Mouse (Mus musculus): ENCODE results near the gene Rimbp3. TPM values are rescaled to one million over a fixed set of nuclear protein-coding genes. Genes with fewer than 3 reads are reported as not detected.
A peak's percentile ranks its signal among the peaks of the same experiment; 100 is the strongest.
"Not testable (repeated sequence)": the region's sequence is repeated elsewhere in the genome, so short reads cannot be mapped to it uniquely, and the experiment has no call there.

The Rimbp3 gene
- 0.13 and 0.30 TPM in 2 replicates for polyA plus RNA-seq (2015; fragmentation: Nextera tagmentation; extraction: Ambion mirVana)

DNA sequence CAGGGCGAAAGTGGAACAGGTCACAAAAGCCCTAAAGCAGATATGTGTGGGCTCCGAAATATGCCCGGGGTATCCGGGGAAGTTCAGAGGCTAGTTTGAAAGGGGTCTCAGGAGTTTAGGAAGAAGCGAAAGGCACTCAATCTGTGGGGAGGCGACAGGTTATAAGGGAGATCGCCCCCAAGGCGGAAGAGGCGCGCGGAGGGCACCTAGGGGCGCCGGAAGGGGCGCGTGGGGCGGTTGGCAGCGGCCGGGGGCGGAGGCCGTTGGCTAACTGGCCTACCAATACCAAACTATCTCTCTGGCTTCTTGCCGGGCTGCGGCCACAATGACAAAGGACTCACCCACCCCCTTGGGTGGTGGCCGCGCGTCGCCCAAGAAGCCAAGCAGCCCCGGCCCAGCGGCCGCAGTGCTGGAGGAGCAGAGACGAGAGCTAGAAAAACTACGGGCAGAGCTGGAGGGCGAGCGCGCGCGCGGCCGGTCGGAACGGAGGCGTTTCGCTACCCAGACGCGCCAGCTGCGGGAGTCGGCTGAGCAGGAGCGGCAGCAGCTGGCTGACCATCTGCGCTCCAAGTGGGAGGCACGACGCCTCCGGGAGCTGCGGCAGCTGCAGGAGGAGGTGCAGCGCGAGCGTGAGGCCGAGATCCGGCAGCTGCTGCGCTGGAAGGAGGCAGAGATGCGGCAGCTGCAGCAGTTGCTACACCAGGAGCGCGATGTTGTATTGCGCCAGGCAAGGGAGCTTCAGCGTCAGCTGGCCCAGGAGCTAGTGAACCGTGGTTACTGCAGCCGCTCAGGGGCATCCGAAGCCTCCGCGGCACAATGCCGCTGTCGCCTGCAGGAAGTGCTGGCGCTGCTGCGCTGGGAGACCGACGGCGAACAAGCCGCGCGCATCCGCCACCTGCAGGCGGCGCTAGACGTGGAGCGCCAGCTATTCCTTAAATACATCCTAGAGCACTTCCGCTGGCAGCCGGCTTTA lies at the start of gene Rimbp3:
Gene Rimbp3 (plus strand): TSS at position 215 of the 973 bp plus-strand sequence.
- under 1% methylated on average over 85 of the region's 85 CpGs for WGBS
- Histone ChIP-seq H3K4me2 (peak within 1 kb of the TSS; percentile 99), H3K36me3 (no peaks in the 10 kb centered on the region), H3K9me3 (replicated peaks) (no peaks in the 10 kb centered on the region), H3K27ac (peak within 1 kb of the TSS; percentile 17), H3K9ac (peak within 1 kb of the TSS; percentile 71), H3K4me1 (replicated peaks) (peaks cover 22% of the 10 kb centered on the region), H3K27me3 (peaks cover 20% of the 10 kb centered on the region), H3K4me3 (peak within 1 kb of the TSS; percentile 68)
- peak; percentile 75 for ATAC-seq (replicated peaks; ENCODE audit: insufficient number of reproducible peaks, insufficient read depth, low FRiP score, low read depth)

DNA sequence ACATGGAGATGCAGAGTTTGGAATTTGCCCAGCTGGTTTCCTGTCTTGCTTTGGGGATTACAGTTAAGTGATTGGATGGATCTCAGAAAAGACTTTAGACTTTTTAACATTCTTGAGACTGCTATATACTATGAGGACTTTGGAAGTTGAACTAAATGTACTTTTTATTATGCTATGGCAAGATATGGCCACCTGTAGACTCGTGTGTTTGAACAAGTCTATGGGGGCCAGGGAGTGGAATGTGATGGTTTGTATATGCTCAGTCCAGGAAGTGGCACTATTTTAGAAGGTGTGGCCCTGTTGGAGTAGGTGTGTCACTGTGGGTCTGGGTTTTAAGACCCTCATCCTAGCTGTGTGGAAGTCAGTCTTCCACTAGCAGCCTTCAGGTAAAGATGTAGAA lies 42.9 kb upstream of the Rimbp3 start:
- peaks cover 27% of the 10 kb centered on the region for H3K36me3 ChIP-seq
- not testable (repeated sequence) for H3K4me1 ChIP-seq (replicated peaks); ATAC-seq (replicated peaks; ENCODE audit: insufficient number of reproducible peaks, insufficient read depth, low FRiP score, low read depth); H3K27me3 ChIP-seq; H3K4me2 ChIP-seq; H3K4me3 ChIP-seq; H3K27ac ChIP-seq; H3K9me3 ChIP-seq (replicated peaks); H3K9ac ChIP-seq
- WGBS, result 89% methylated on average over 1 of the region's 1 CpGs

DNA sequence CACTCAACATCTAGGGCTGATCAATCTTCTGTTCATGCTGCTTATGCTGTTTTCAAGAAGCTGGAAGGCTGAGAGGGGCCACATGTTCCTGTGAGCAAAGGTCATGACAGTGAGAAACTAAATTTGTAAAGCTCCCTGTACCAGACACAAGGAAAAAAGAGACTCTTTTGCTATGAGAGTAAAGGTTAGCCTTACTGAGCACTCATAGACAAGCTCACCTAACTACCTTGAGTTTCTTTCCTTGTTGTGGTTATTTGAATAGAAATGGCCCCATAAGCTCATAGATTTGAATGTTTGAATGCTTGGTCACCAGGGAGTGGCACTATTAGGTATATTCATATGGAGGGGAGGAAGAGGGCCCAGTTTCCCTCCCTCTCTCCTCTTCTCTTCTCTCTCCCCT lies 41.2 kb upstream of the Rimbp3 start:
- H3K9ac ChIP-seq, result no peak overlapping the region
- no peak for ATAC-seq (replicated peaks; ENCODE audit: insufficient number of reproducible peaks, insufficient read depth, low FRiP score, low read depth)
- H3K4me2 ChIP-seq, result no peak overlapping the region
- H3K27ac ChIP-seq, result no peak overlapping the region
- no peaks in the 10 kb centered on the region for H3K9me3 ChIP-seq (replicated peaks)
- H3K27me3 ChIP-seq, result no peaks in the 10 kb centered on the region
- no peak overlapping the region for H3K4me3 ChIP-seq
- H3K4me1 ChIP-seq (replicated peaks), result no peaks in the 10 kb centered on the region
- H3K36me3 ChIP-seq, result peaks cover 31% of the 10 kb centered on the region

GRCm38 (mm10) chr16:17168049-17168448 lies 40.4 kb upstream of the Rimbp3 start:
- no peak overlapping the region for H3K27ac ChIP-seq
- H3K36me3 ChIP-seq, result peaks cover 39% of the 10 kb centered on the region
- no peaks in the 10 kb centered on the region for H3K4me1 ChIP-seq (replicated peaks)
- ATAC-seq (replicated peaks; ENCODE audit: insufficient number of reproducible peaks, insufficient read depth, low FRiP score, low read depth), result no peak
- no peaks in the 10 kb centered on the region for H3K9me3 ChIP-seq (replicated peaks)
- no peaks in the 10 kb centered on the region for H3K27me3 ChIP-seq
- no peak overlapping the region for H3K4me3 ChIP-seq
- WGBS, result 91% methylated on average over 5 of the region's 5 CpGs
- no peak overlapping the region for H3K9ac ChIP-seq
- H3K4me2 ChIP-seq, result no peak overlapping the region

GRCm38 (mm10) chr16:17175765-17176164 lies 32.6 kb upstream of the Rimbp3 start:
- Histone ChIP-seq H3K27me3 (no peaks in the 10 kb centered on the region), H3K9ac (no peak overlapping the region), H3K4me3 (no peak overlapping the region), H3K36me3 (peaks cover 39% of the 10 kb centered on the region), H3K4me1 (replicated peaks) (peaks cover 5% of the 10 kb centered on the region; the same call in 1 of the 2 replicates), H3K27ac (no peak overlapping the region), H3K9me3 (replicated peaks) (no peaks in the 10 kb centered on the region), H3K4me2 (no peak overlapping the region)
- no peak for ATAC-seq (replicated peaks; ENCODE audit: insufficient number of reproducible peaks, insufficient read depth, low FRiP score, low read depth)
- WGBS, result 74% methylated on average over 2 of the region's 2 CpGs

DNA sequence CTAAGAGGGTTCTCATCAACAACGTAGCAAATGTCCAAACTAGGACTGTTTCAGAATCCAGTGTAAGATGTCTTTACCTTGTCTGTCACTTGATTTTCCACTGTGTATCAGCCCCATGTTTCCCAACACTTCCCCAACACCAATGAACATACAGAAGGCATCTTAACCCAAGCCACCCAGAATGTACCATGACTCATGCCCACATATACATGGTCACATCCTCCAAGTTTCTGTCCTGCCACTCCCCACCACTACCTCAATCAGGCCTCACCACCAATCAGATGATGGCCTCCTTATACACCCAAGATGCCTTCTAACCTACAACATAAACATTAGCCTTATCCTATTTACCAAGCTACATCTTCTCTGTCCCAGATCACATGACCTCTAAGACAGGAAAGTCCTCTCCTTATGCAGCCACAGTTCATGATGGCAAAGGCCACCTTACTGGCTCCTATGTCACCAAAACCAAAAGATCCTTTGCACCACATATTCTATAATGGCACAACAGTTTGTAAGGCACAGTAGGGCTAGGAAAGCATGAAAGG lies 30.7 kb upstream of the Rimbp3 start:
- Histone ChIP-seq H3K4me1 (replicated peaks) (peaks cover 11% of the 10 kb centered on the region; the same call in 1 of the 2 replicates), H3K36me3 (peaks cover 30% of the 10 kb centered on the region)
- ATAC-seq (replicated peaks; ENCODE audit: insufficient number of reproducible peaks, insufficient read depth, low FRiP score, low read depth), result no peak

DNA sequence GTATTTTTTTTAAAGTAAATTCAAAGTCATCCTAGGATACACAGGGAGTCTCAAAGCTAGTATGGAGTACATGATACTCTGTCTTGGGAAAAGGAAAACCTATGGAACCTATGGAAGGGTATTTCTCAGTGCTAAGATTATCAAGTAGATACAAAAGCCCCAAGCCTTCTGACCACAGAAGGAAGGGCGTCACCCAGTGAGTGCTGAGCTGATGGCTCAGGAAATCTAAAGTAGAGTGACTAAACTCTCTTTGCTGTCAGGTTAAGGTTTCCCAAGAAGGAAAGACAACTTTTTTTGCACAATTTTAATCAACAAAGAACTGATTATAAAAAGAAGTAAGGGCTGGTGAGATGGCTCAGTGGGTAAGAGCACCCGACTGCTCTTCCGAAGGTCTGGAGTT lies 28.7 kb upstream of the Rimbp3 start:
- Histone ChIP-seq H3K27ac (no peak overlapping the region), H3K36me3 (peaks cover 12% of the 10 kb centered on the region), H3K27me3 (no peaks in the 10 kb centered on the region), H3K9me3 (replicated peaks) (no peaks in the 10 kb centered on the region), H3K4me3 (no peak overlapping the region), H3K9ac (no peak overlapping the region), H3K4me1 (replicated peaks) (peaks cover 13% of the 10 kb centered on the region; the same call in 1 of the 2 replicates), H3K4me2 (no peak overlapping the region)
- no peak for ATAC-seq (replicated peaks; ENCODE audit: insufficient number of reproducible peaks, insufficient read depth, low FRiP score, low read depth)
- WGBS, result 96% methylated on average over 3 of the region's 3 CpGs

More for the DNA sequence above, 30.7 kb upstream of the Rimbp3 start:
- Histone ChIP-seq H3K27me3 (no peaks in the 10 kb centered on the region), H3K9ac (no peak overlapping the region), H3K27ac (no peak overlapping the region), H3K4me2 (no peak overlapping the region), H3K9me3 (replicated peaks) (no peaks in the 10 kb centered on the region), H3K4me3 (no peak overlapping the region)
- WGBS, result 96% methylated on average over 1 of the region's 1 CpGs

DNA sequence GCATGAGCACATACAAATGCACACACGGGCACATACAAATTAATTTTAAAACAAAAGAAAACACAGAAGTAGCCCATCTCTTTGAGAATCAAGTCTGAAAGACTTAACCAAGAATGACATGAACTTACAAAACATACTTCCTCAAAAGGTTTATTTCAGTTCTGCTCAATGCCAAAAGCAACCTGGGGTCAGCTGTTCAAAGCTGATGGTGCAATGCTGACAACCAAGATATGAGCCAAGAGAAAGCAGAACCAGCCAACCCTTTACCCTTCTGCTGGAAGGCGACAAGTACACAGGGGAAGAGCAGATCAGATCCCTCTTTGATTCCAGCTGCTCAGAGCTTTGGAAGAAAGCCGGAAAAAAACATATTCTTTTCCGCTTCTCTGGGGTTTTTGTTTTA lies 27.0 kb upstream of the Rimbp3 start:
- Histone ChIP-seq H3K27ac (peak overlapping the region; percentile 1; the same call in 1 of the 2 replicates), H3K9ac (no peak overlapping the region), H3K4me3 (no peak overlapping the region), H3K27me3 (no peaks in the 10 kb centered on the region), H3K4me1 (replicated peaks) (peaks cover 13% of the 10 kb centered on the region), H3K36me3 (peaks cover 8% of the 10 kb centered on the region), H3K4me2 (no peak overlapping the region), H3K9me3 (replicated peaks) (no peaks in the 10 kb centered on the region)
- ATAC-seq (replicated peaks; ENCODE audit: insufficient number of reproducible peaks, insufficient read depth, low FRiP score, low read depth), result no peak
- 61% methylated on average over 4 of the region's 4 CpGs for WGBS

GRCm38 (mm10) chr16:17182136-17182535 lies 26.3 kb upstream of the Rimbp3 start:
- H3K4me1 ChIP-seq (replicated peaks), result peaks cover 9% of the 10 kb centered on the region; the same call in 1 of the 2 replicates
- H3K27me3 ChIP-seq, result no peaks in the 10 kb centered on the region
- no peaks in the 10 kb centered on the region for H3K9me3 ChIP-seq (replicated peaks)
- H3K9ac ChIP-seq, result no peak overlapping the region
- no peak overlapping the region for H3K4me2 ChIP-seq
- no peak for ATAC-seq (replicated peaks; ENCODE audit: insufficient number of reproducible peaks, insufficient read depth, low FRiP score, low read depth)
- no peak overlapping the region for H3K27ac ChIP-seq
- peaks cover 8% of the 10 kb centered on the region for H3K36me3 ChIP-seq
- no peak overlapping the region for H3K4me3 ChIP-seq
- WGBS, result 85% methylated on average over 2 of the region's 2 CpGs

DNA sequence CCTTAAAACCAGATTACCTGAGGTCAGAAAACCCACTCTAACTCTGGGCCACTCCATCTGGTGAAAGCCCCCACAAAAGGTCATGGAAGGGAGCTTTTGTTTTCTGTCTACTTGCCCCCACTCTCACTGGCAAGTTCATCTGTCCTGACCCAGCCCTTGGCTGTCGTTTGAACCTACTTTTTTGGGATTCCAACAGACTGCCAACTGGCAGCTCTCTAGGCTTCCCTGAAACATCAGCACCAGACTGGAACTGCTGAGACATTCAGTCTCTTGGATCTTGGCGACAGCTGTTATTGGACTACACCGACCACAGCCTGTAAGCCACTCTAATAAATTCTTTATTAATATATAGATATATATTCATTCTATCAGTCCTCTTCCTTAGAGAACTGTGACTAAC lies 25.4 kb upstream of the Rimbp3 start:
- no peaks in the 10 kb centered on the region for H3K27me3 ChIP-seq

GRCm38 (mm10) chr16:17185475-17185874 lies 22.9 kb upstream of the Rimbp3 start:
- H3K27me3 ChIP-seq, result no peaks in the 10 kb centered on the region
- ATAC-seq (replicated peaks; ENCODE audit: insufficient number of reproducible peaks, insufficient read depth, low FRiP score, low read depth), result no peak
- H3K4me3 ChIP-seq, result no peak overlapping the region
- H3K4me1 ChIP-seq (replicated peaks), result peaks cover 9% of the 10 kb centered on the region; the same call in 1 of the 2 replicates
- peaks cover 8% of the 10 kb centered on the region for H3K36me3 ChIP-seq
- H3K27ac ChIP-seq, result no peak overlapping the region
- H3K9me3 ChIP-seq (replicated peaks), result no peaks in the 10 kb centered on the region
- no peak overlapping the region for H3K4me2 ChIP-seq
- H3K9ac ChIP-seq, result no peak overlapping the region

More for the DNA sequence above, 25.4 kb upstream of the Rimbp3 start:
- Histone ChIP-seq H3K9me3 (replicated peaks) (no peaks in the 10 kb centered on the region), H3K4me1 (replicated peaks) (peaks cover 9% of the 10 kb centered on the region; the same call in 1 of the 2 replicates), H3K36me3 (peaks cover 8% of the 10 kb centered on the region), H3K4me2 (no peak overlapping the region), H3K4me3 (no peak overlapping the region), H3K9ac (no peak overlapping the region), H3K27ac (no peak overlapping the region)
- 81% methylated on average over 3 of the region's 3 CpGs for WGBS
- ATAC-seq (replicated peaks; ENCODE audit: insufficient number of reproducible peaks, insufficient read depth, low FRiP score, low read depth), result no peak
